Mouse (Mus musculus) gastrocnemius, postnatal 25 days (tissue): Measurements from ENCODE around the gene Snx15. TPM values are rescaled to one million over a fixed set of nuclear protein-coding genes. Genes with fewer than 3 reads are reported as not detected.
"Not testable (repeated sequence)": the region's sequence is repeated elsewhere in the genome, so short reads cannot be mapped to it uniquely, and the experiment has no call there.

Experiments used
- DNase-seq: peaks from one replicate; pipeline ENCODE4 v3.0.0; 2022
- long read RNA-seq, 2 experiments: library from polyadenylated mRNA; stranded (forward); transcript quantifications; one replicate each; pipeline ENCODE4 v2.0.0; 2021
- total RNA-seq, 2 experiments: library from RNA; stranded (reverse); gene quantifications; 1 replicate in 1 of 2; 2 replicates in 1 of 2; pipeline ENCODE4 v1.2.3; 2021

Snx15 gene
- 10 to 100 TPM in 1 of 2 experiments, 1 to 10 TPM in 1; 8.7 to 12.4 TPM for total RNA-seq
- long read RNA-seq, experiment 1, transcript Snx15-201 (8 exons, 1,635 nt), result major isoform, 12 of 13 reads
- long read RNA-seq, experiment 1, partial matches to known transcripts, result 1 of 13 reads
- long read RNA-seq, experiment 1, other reads (novel, unspliced or antisense), result 0 of 13 reads
- long read RNA-seq, experiment 2, transcript Snx15-201 (8 exons, 1,635 nt), result major isoform, 16 of 21 reads
- long read RNA-seq, experiment 2, partial matches to known transcripts, result 1 of 21 reads
- long read RNA-seq, experiment 2, other reads (novel, unspliced or antisense), result 4 of 21 reads

- peak; percentile 93 for DNase-seq
Observed at GRCm38 (mm10) chr19:6127760-6128341, at the start of gene Snx15. Snx15 (minus strand) TSS chr19:6128304.

GRCm38 (mm10) chr19:6174771-6175170 is 46.7 kb upstream of the Snx15 start:
- DNase-seq, result no peak

- DNase-seq, result no peak
Observed at GRCm38 (mm10) chr19:6171215-6171614, 43.1 kb upstream of the Snx15 start.

- DNase-seq, result no peak
Observed at GRCm38 (mm10) chr19:6166750-6167149, 38.6 kb upstream of the Snx15 start.

- DNase-seq, result no peak
Observed at GRCm38 (mm10) chr19:6163872-6164547, 35.9 kb upstream of the Snx15 start.

- no peak for DNase-seq
Observed at GRCm38 (mm10) chr19:6157220-6157619, 29.1 kb upstream of the Snx15 start.

- DNase-seq, result no peak
Observed at GRCm38 (mm10) chr19:6156372-6156771, 28.3 kb upstream of the Snx15 start.

- no peak for DNase-seq
Observed at GRCm38 (mm10) chr19:6155174-6155573, 27.1 kb upstream of the Snx15 start.

GRCm38 (mm10) chr19:6144842-6145241 is 16.7 kb upstream of the Snx15 start:
- no peak for DNase-seq

GRCm38 (mm10) chr19:6141394-6141749 is 13.3 kb upstream of the Snx15 start, which contains the start of gene Arl2:
Arl2 (minus strand) TSS chr19:6141548.
- DNase-seq, result peak; percentile 59

- DNase-seq, result peak; percentile 90
Observed at GRCm38 (mm10) chr19:6140678-6141393, 12.7 kb upstream of the Snx15 start, which contains the start of gene Batf2. Batf2 (plus strand) TSS chr19:6140983.

- no peak for DNase-seq
Observed at GRCm38 (mm10) chr19:6140374-6140677, 12.2 kb upstream of the Snx15 start.

GRCm38 (mm10) chr19:6139701-6140100 is 11.6 kb upstream of the Snx15 start:
- DNase-seq, result no peak

- DNase-seq, result no peak
Observed at GRCm38 (mm10) chr19:6136397-6136796, 8.3 kb upstream of the Snx15 start.

- not testable (repeated sequence) for DNase-seq
Observed at GRCm38 (mm10) chr19:6133197-6133596, 5.1 kb upstream of the Snx15 start.

GRCm38 (mm10) chr19:6132171-6132827 is 4.2 kb upstream of the Snx15 start:
- no peak for DNase-seq

- not testable (repeated sequence) for DNase-seq
Observed at GRCm38 (mm10) chr19:6130414-6131128, 2.5 kb upstream of the Snx15 start.

- no peak for DNase-seq
Observed at GRCm38 (mm10) chr19:6126789-6127580, 1.1 kb downstream of the Snx15 start.

- DNase-seq, result no peak
Observed at GRCm38 (mm10) chr19:6126289-6126688, 1.8 kb downstream of the Snx15 start.

GRCm38 (mm10) chr19:6124898-6125297 is 3.2 kb downstream of the Snx15 start:
- DNase-seq, result no peak

GRCm38 (mm10) chr19:6123330-6123729 is 4.8 kb downstream of the Snx15 start:
- DNase-seq, result no peak
